Mouse (Mus musculus): ENCODE data around the gene Gm3488.
"Not testable (repeated sequence)": the region's sequence is repeated elsewhere in the genome, so short reads cannot be mapped to it uniquely, and the experiment has no call there.

Gm3488 gene

DNA sequence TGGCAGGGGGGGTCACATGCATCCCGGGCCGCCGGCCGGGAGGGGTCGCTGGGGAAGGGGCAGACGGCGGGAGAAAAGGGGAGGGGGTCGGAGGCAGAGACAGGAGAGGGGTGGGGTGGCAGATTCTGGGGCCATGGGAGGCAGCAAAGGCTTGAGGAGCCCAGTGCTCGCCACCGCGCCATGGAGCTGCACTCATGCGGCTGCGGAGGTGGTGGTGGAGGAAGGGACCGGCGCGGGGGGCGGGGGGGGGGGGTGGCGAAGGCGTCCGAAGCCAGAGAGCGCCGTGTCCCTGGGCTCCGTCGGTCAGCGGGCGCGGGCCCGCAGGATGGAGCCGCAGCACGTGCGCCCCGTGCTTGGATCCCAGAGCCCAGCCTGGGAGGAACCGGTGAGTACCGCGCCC lies at the start of gene Gm3488:
Gene Gm3488 (plus strand): TSS at position 301 of the 400 bp plus-strand sequence.
- DNase-seq (ENCODE audit: low read depth, low spot score): not testable (repeated sequence)

DNA sequence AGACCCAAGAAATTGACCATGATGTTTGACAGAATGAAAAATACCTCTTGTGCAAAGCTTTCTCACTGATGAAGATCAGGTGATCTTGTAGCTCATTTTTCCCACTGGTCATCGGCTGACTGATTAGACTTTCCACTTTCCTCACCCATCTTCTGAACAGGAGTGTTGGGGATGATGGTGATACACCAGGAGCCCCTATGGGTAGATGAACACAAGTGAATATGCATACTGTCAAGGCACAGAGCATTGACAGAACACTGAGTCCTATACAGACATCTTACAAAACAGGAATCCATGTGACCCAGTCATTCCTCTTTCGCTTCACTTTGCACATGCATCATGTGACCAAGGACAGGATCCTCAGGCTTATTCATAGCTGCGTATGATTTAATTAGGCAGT lies 46.1 kb upstream of the Gm3488 start, which contains the start of gene Gm3194:
Gene Gm3194 (minus strand): TSS at position 101 of the 400 bp plus-strand sequence.
- DNase-seq (ENCODE audit: low read depth, low spot score): not testable (repeated sequence)

DNA sequence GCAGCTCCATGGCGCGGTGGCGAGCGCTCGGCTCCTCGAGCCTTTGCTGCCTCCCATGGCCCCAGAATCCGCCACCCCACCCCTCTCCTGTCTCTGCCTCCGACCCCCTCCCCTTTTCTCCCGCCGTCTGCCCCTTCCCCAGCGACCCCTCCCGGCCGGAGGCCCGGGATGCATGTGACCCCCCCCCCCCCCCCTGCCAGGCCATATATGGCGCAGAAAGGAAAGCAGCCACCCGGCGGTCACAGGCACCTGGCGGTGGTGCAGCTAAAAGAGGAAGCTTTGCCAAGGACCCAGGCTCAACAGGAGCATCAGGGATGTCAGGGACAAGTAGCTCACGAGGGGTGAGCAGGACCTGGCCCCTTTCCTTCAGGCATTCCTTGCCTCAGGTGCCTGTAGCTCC lies 41.0 kb upstream of the Gm3488 start:
- not testable (repeated sequence) for DNase-seq (ENCODE audit: low read depth, low spot score)

DNA sequence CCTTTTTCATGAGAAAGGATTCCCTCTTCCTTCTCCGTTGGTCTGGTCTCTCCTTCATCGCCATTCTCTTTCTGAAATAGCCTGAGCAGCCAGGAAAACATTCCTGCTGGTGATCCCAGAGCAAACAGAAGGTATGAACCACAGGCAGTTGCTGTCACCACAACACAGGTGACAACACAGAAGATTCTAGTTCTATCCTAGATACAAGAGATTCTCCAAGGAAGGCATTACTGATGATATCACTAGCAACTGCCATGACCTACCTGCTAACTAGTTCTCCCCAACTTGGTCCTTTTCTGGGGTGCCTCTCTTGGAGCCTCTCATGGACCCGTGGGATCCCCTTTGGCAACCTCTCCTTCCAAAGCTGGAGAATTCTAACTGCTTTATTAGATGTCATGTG lies 23.7 kb upstream of the Gm3488 start, which contains the start of gene Gm8246:
Gene Gm8246 (minus strand): TSS at position 101 of the 400 bp plus-strand sequence.
- DNase-seq (ENCODE audit: low read depth, low spot score): not testable (repeated sequence)

DNA sequence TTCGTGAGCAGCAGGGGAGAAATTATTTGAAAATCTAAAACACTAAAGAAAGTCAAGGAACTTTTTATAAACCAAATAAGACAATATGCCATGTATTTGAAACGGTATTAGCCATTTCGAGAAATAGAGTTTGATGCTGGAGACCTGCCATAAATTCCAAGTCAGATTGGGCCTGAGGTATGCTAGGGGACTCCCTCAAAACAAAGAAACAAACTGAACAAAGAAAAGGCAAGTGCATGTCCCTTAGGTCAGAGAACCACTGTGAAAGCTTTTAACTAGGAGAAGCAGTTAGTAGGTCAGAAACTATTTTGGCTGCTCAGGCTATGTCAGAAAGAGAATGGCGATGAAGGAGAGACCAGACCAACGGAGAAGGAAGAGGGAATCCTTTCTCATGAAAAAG lies 17.6 kb upstream of the Gm3488 start, which contains the start of gene Gm3187:
Gene Gm3187 (plus strand): TSS at position 301 of the 400 bp plus-strand sequence.
- DNase-seq (ENCODE audit: low read depth, low spot score): not testable (repeated sequence)

DNA sequence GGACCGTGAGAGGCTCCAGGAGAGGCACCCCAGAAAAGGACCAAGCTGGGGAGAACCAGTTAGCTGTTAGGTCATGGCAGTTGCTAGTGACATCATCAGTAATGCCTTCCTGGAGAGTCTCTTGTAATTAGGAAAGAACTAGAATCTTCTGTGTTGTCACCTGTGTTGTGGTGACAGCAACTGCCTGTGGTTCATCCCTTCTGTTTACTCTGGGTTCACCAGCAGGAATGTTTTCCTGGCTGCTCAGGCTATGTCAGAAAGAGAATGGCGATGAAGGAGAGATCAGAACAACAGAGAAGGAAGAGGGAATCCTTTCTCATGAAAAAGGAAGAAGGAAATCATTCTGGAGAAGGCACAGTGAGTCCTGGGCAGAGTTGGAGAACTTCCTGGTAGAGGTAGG lies 36.7 kb downstream of the Gm3488 start, which contains the start of gene Gm3532:
Gene Gm3532 (plus strand): TSS at position 301 of the 400 bp plus-strand sequence.
- DNase-seq (ENCODE audit: low read depth, low spot score): not testable (repeated sequence)

Data from WW6 (cell line).